Mouse (Mus musculus) stomach, postnatal 0 days (tissue): ENCODE results near the gene Pkn1. TPM values are rescaled to one million over a fixed set of nuclear protein-coding genes. Genes with fewer than 3 reads are reported as not detected.

Experiments
- ATAC-seq: fragments of 200-750 bp; cut with Nextera tagmentation; 2 replicates; pipeline ENCODE4 v1.8.0; 2017; ENCODE audit not compliant: low FRiP score, low TSS enrichment
- DNase-seq: peaks from one replicate; pipeline ENCODE4 v3.0.0-alpha.2; 2016; ENCODE audit warnings: low spot score
- H3K27ac ChIP-seq: fragments of 300-500 bp; sonication (generic); replicated peaks from 2 replicates; pipeline ENCODE4 v1.5.1; 2014; ENCODE audit warnings: mild to moderate bottlenecking, control low read depth
- H3K27me3 ChIP-seq: fragments of 300-500 bp; sonication (generic); 2 replicates; pipeline ENCODE4 v1.6.1; 2014; ENCODE audit warnings: low read length; ENCODE audit not compliant: control insufficient read depth, insufficient read depth
- H3K36me3 ChIP-seq: fragments of 300-500 bp; sonication (generic); 2 replicates; pipeline ENCODE4 v1.6.1; 2014; ENCODE audit warnings: low read length, mixed read lengths; ENCODE audit not compliant: control insufficient read depth, insufficient read depth
- H3K4me1 ChIP-seq: fragments of 300-500 bp; sonication (generic); replicated peaks from 2 replicates; pipeline ENCODE4 v1.6.1; 2014; ENCODE audit warnings: antibody characterized with exemption; ENCODE audit not compliant: control insufficient read depth, insufficient read depth
- H3K4me2 ChIP-seq: fragments of 300-500 bp; sonication (generic); replicated peaks from 2 replicates; pipeline ENCODE4 v1.6.1; 2014; ENCODE audit warnings: low read depth, mild to moderate bottlenecking, control low read depth, moderate library complexity
- H3K4me3 ChIP-seq: fragments of 300-500 bp; sonication (generic); 2 replicates; pipeline ENCODE4 v1.5.1; 2014; ENCODE audit warnings: low read depth, low read length, control low read depth
- H3K9ac ChIP-seq: fragments of 300-500 bp; sonication (generic); 2 replicates; pipeline ENCODE4 v1.6.1; 2014; ENCODE audit warnings: mild to moderate bottlenecking, low read length, control low read depth, mixed read lengths
- H3K9me3 ChIP-seq: fragments of 300-500 bp; sonication (generic); 2 replicates; pipeline ENCODE4 v1.6.1; 2016; ENCODE audit warnings: low read length; ENCODE audit not compliant: control insufficient read depth
- CTCF ChIP-seq: IDR thresholded peaks from 2 replicates; pipeline ENCODE4 v1.5.1; 2016; ENCODE audit warnings: antibody characterized with exemption, low read depth, mild to moderate bottlenecking, moderate library complexity
- EP300 ChIP-seq: optimal IDR thresholded peaks from 2 replicates; pipeline ENCODE3; 2016; ENCODE audit warnings: antibody characterized with exemption
- microRNA-seq: library from miRNA; unstranded; fragments of <30 nt; microRNA quantifications from one replicate; pipeline ENCODE4, GENCODE M21; 2016
- polyA plus RNA-seq: library from polyadenylated mRNA; unstranded; fragments of >200 nt; fragmentation: Nextera tagmentation; extraction: Ambion mirVana; gene quantifications from 2 replicates; pipeline ENCODE4 v1.2.1, GENCODE M21; 2015

Pkn1 gene
- polyA plus RNA-seq, 1 experiment from 2014 or later, result 14.4 TPM

- H3K4me1 ChIP-seq, result no peaks in the 10 kb centered on the region
- no peak overlapping the region for H3K4me3 ChIP-seq
- peaks cover 15% of the 10 kb centered on the region for H3K36me3 ChIP-seq
- no peak overlapping the region for H3K27ac ChIP-seq
- 0 out of 2 replicates have a peak, but pooled peaks cover 5% of the 10 kb centered on the region for H3K9me3 ChIP-seq
- ATAC-seq, result no peak
- H3K27me3 ChIP-seq, result no peaks in the 10 kb centered on the region
- DNase-seq, result no peak
- H3K9ac ChIP-seq, result no peak overlapping the region
- TF ChIP-seq CTCF (no peak), EP300 (no peak)
- H3K4me2 ChIP-seq, result no peak overlapping the region
These were observed 82.4 kb downstream of the Pkn1 start for GRCm38 (mm10) chr8:83616625-83617024.

Small RNA genes within 50 kb of the gene (microRNA-seq; reads per million reads assigned to microRNA genes)
- gene Mir1668, result not detected

Other genes starting within 250 kb of the Pkn1 start
- gene Scoc, start 240.8 kb downstream of the Pkn1 start, polyA plus RNA-seq, result 67.4 and 73.4 TPM in 2 replicates
- gene Olfr370, start 163.4 kb downstream of the Pkn1 start, polyA plus RNA-seq, result 0.04 TPM in 1 of 2 replicates, not detected in the other
- 327 and 344 TPM in 2 replicates for gene Ndufb7, start 132.5 kb downstream of the Pkn1 start, polyA plus RNA-seq
- gene Tecr, start 91.2 kb downstream of the Pkn1 start, polyA plus RNA-seq, result 413 and 424 TPM in 2 replicates
- 36.9 and 39.9 TPM in 2 replicates for gene Dnajb1, start 91.0 kb downstream of the Pkn1 start, polyA plus RNA-seq
- gene Gipc1, start 46.5 kb downstream of the Pkn1 start, polyA plus RNA-seq, result 171 and 183 TPM in 2 replicates
- 5.6 and 5.9 TPM in 2 replicates for gene Ptger1, start 32.5 kb downstream of the Pkn1 start, polyA plus RNA-seq
- 83.8 and 86.6 TPM in 2 replicates for gene Ddx39, start 16.0 kb upstream of the Pkn1 start, polyA plus RNA-seq
- 16.9 and 17.1 TPM in 2 replicates for gene Adgre5, start 42.1 kb upstream of the Pkn1 start, polyA plus RNA-seq
- gene Adgrl1, start 200.9 kb upstream of the Pkn1 start, polyA plus RNA-seq, result 6.5 and 7.5 TPM in 2 replicates